ENCODE assay signal across 8 mouse cellular contexts in genomic region chr2:70661715-70662495, GRCm38 (mm10). TPM values are rescaled to one million over a fixed set of nuclear protein-coding genes. Genes with fewer than 3 reads are reported as not detected.
DNase-seq lines count a peak whose midpoint lies in the region; ATAC-seq and TF ChIP-seq lines count a peak whose summit lies in the region.

Gm26558 (minus strand) TSS chr2:70662108.

- H3K9ac ChIP-seq in heart, embryonic 15.5 days, result peak within 1 kb of the TSS; percentile 90
- peak within 1 kb of the TSS; percentile 87 for H3K9ac ChIP-seq in liver, adult 2 months (ENCODE audit: low read depth, low read length)

- TF ChIP-seq POLR2A in liver, adult 2 months (IDR thresholded peaks at IDR 0.05; ENCODE audit: extremely low read depth, insufficient read depth, low read length), result no peak
- no peak for TF ChIP-seq POLR2A in myocyte (IDR thresholded peaks at IDR 0.05; ENCODE audit: insufficient read length, low read depth)

- no peak for TF ChIP-seq CTCF in E14TG2a.4 (conservative IDR thresholded peaks at IDR 0.05; ENCODE audit: low read length)
- TF ChIP-seq CTCF in liver, adult 2 months (IDR thresholded peaks at IDR 0.05; ENCODE audit: low read depth, low read length), result no peak

- H3K27me3 ChIP-seq in E14TG2a.4 (ENCODE audit: insufficient read depth, low read length), result peaks cover 6% of the 10 kb centered on the region; the same call in 1 of the 2 replicates
- H3K27me3 ChIP-seq in heart, embryonic 15.5 days, result no peaks in the 10 kb centered on the region; the same call in 1 of the 2 replicates
- no peaks in the 10 kb centered on the region for H3K27me3 ChIP-seq in liver, adult 2 months (ENCODE audit: control insufficient read depth, insufficient read depth, low read length)
- H3K27me3 ChIP-seq in myocyte (ENCODE audit: control insufficient read depth, insufficient read depth, insufficient read length), result peaks cover 16% of the 10 kb centered on the region

- H3K9me3 ChIP-seq in E14TG2a.4 (ENCODE audit: low read length), result no peaks in the 10 kb centered on the region
- H3K9me3 ChIP-seq in heart, embryonic 15.5 days (replicated peaks), result no peaks in the 10 kb centered on the region

- peaks cover 22% of the 10 kb centered on the region; the same call in 1 of the 2 replicates for H3K79me2 ChIP-seq in liver, adult 2 months (ENCODE audit: control insufficient read depth, insufficient read depth, low read length)
- H3K79me2 ChIP-seq in myocyte (ENCODE audit: control insufficient read depth, insufficient read depth), result peaks cover 53% of the 10 kb centered on the region

- ATAC-seq in heart, embryonic 15.5 days (replicated peaks; ENCODE audit: insufficient number of reproducible peaks, insufficient read depth, low FRiP score, low read depth), result peak; percentile 64

- peak within 1 kb of the TSS; percentile 94 for H3K4me3 ChIP-seq in E14TG2a.4 (replicated peaks; ENCODE audit: low read length)
- H3K4me3 ChIP-seq in heart, embryonic 15.5 days, result peak within 1 kb of the TSS; percentile 93
- H3K4me3 ChIP-seq in liver, adult 2 months (ENCODE audit: insufficient read depth, low read depth, low read length), result peak within 1 kb of the TSS; percentile 67
- peak within 1 kb of the TSS; percentile 91 for H3K4me3 ChIP-seq in myocyte

- peak within 1 kb of the TSS; percentile 62 for H3ac ChIP-seq in myocyte (ENCODE audit: control insufficient read depth, insufficient read length)

- H3K27ac ChIP-seq in heart, embryonic 15.5 days, result peak within 1 kb of the TSS; percentile 93
- peak within 1 kb of the TSS; percentile 75 for H3K27ac ChIP-seq in liver, adult 2 months (replicated peaks; ENCODE audit: insufficient read depth, low read depth, low read length)

- peaks cover 23% of the 10 kb centered on the region for H3K36me3 ChIP-seq in E14TG2a.4 (ENCODE audit: insufficient read depth, low read length)
- H3K36me3 ChIP-seq in heart, embryonic 15.5 days, result 0 out of 2 replicates have a peak, but pooled peaks cover 4% of the 10 kb centered on the region
- no peaks in the 10 kb centered on the region for H3K36me3 ChIP-seq in liver, adult 2 months (ENCODE audit: control insufficient read depth, insufficient read depth, low read length)
- H3K36me3 ChIP-seq in myocyte (ENCODE audit: control insufficient read depth, insufficient read depth), result no peaks in the 10 kb centered on the region

- H3K4me2 ChIP-seq in heart, embryonic 15.5 days, result peak within 1 kb of the TSS; percentile 84
- H3K4me2 ChIP-seq in myocyte (ENCODE audit: low read depth), result peak within 1 kb of the TSS; percentile 96

- under 1% methylated on average over 54 of the region's 54 CpGs for WGBS in heart, embryonic 15.5 days
- under 1% methylated on average over 54 of the region's 54 CpGs for WGBS in liver, adult 2 months

- DNase-seq in kidney, adult 8-10 months, result peak; percentile 27 to 47
- no peak for DNase-seq in kidney, adult 9 months
- peak; percentile 42 for DNase-seq in cerebellum, adult 9-11 months
- DNase-seq in liver, adult 2 months (ENCODE audit: extremely low read depth, low read depth, low spot score), result peak; percentile 69
- no peak for DNase-seq in spleen, postnatal 36 days (ENCODE audit: low spot score in 2 of 2)

- H3K4me1 ChIP-seq in E14TG2a.4 (replicated peaks; ENCODE audit: low read depth, low read length), result peaks cover 30% of the 10 kb centered on the region
- peaks cover 16% of the 10 kb centered on the region for H3K4me1 ChIP-seq in heart, embryonic 15.5 days (replicated peaks)
- peaks cover 18% of the 10 kb centered on the region for H3K4me1 ChIP-seq in liver, adult 2 months (ENCODE audit: control insufficient read depth, insufficient read depth, low read length)

TF ChIP-seq in myocyte, 11 proteins besides CTCF, POLR2A, EP300 and RAD21:
- TF ChIP-seq SRF (IDR thresholded peaks at IDR 0.05; ENCODE audit: control insufficient read depth, insufficient read length, low read depth) (no peak), TCF3 (IDR thresholded peaks at IDR 0.05; ENCODE audit: insufficient read length, low read depth) (no peak), E2F4 (IDR thresholded peaks at IDR 0.05; ENCODE audit: insufficient read depth) (no peak), MYOD1 (IDR thresholded peaks at IDR 0.05; ENCODE audit: control insufficient read depth in 1 of 3, insufficient read length in 2 of 3, low read depth in 2 of 3) (no peak), CEBPB (IDR thresholded peaks at IDR 0.05; ENCODE audit: insufficient read depth, poor library complexity, severe bottlenecking) (no peak), MAX (IDR thresholded peaks at IDR 0.05; ENCODE audit: low read depth) (no peak), TCF12 (IDR thresholded peaks at IDR 0.05; ENCODE audit: insufficient read depth, poor library complexity, severe bottlenecking) (no peak), MYOG (IDR thresholded peaks at IDR 0.05; ENCODE audit: control insufficient read depth in 1 of 3, insufficient read depth in 1 of 3, insufficient read length in 2 of 3, low read depth in 2 of 3) (no peak), REST (IDR thresholded peaks at IDR 0.05; ENCODE audit: insufficient read depth, insufficient read length) (no peak), USF1 (IDR thresholded peaks at IDR 0.05; ENCODE audit: low read depth) (no peak), POLR2AphosphoS2 (IDR thresholded peaks at IDR 0.05; ENCODE audit: insufficient read length, low read depth) (no peak)

RNA-seq across cellular contexts. Expression of gene Gm26558, which starts in this region (rescaled TPM):
- 2.4 and 2.6 TPM in 2 replicates for polyA plus RNA-seq in heart, embryonic 15.5 days (2015; fragmentation: Nextera tagmentation; extraction: Ambion mirVana)
- total RNA-seq in liver, adult 2 months (2014; rRNA removed), result 0.55 TPM in 1 of 2 replicates, not detected in the other
- polyA plus RNA-seq in liver, adult 2 months (2012; rRNA removed), result 0.45 and 0.58 TPM in 2 replicates
- polyA plus RNA-seq in myocyte (2012; fragmentation: generic; extraction: Trizol), result 3.3 TPM

Comparison
In these comparisons a context has a peak if more than half of its experiments do, and no peak if none do; other contexts are left out.
1. DNase-seq: peak in kidney, adult 8-10 months (2 of 2) and cerebellum, adult 9-11 months (single experiment); none in kidney, adult 9 months (single experiment) and spleen, postnatal 36 days (0 of 2).
2. Peak in DNase-seq, H3K4me3 ChIP-seq, H3K27ac ChIP-seq and H3K9ac ChIP-seq in liver, adult 2 months; RNA of the gene not detected or under 1 TPM.
3. Peak in every context shown above with its lines, with median percentiles within 50 percentile points of each other: H3K4me3 ChIP-seq.